Mouse (Mus musculus) kidney, adult 2 months (tissue): ENCODE measurements at regions not wholly inside any gene's neighbourhood (a gene's known extent, or its start where the extent isn't known, plus 50 kb on each side); places are given as distances from the start of the nearest gene placed in this dataset.
"Not testable (repeated sequence)": the region's sequence is repeated elsewhere in the genome, so short reads cannot be mapped to it uniquely, and the experiment has no call there.

Source experiments
- DNase-seq: peaks from one replicate; pipeline ENCODE4 v3.0.0; 2021
- H3K27ac ChIP-seq: fragments of 200-500 bp; 2 replicates; pipeline ENCODE4 v1.5.1; 2012; ENCODE audit warnings: low read depth, low read length, control low read depth, inconsistent platforms; ENCODE audit not compliant: insufficient read depth
- H3K27me3 ChIP-seq: fragments of 200-500 bp; replicated peaks from 2 replicates; pipeline ENCODE4 v1.6.1; 2012; ENCODE audit warnings: mild to moderate bottlenecking, moderate library complexity, low read length, inconsistent platforms; ENCODE audit not compliant: control insufficient read depth, insufficient read depth
- H3K36me3 ChIP-seq: fragments of 200-500 bp; 2 replicates; pipeline ENCODE4 v1.6.1; 2012; ENCODE audit warnings: mild to moderate bottlenecking, moderate library complexity, low read length, inconsistent platforms; ENCODE audit not compliant: control insufficient read depth, insufficient read depth
- H3K4me1 ChIP-seq: fragments of 200-500 bp; 2 replicates; pipeline ENCODE4 v1.6.1; 2011; ENCODE audit warnings: low read length; ENCODE audit not compliant: control insufficient read depth, insufficient read depth
- H3K4me3 ChIP-seq: fragments of 200-500 bp; 2 replicates; pipeline ENCODE4 v1.5.1; 2011; ENCODE audit warnings: mild to moderate bottlenecking, low read depth, low read length, control low read depth; ENCODE audit not compliant: insufficient read depth
- CTCF ChIP-seq: fragments of 200-500 bp; conservative IDR thresholded peaks from 2 replicates; pipeline ENCODE4 v1.5.1; 2011; ENCODE audit warnings: low read depth, mild to moderate bottlenecking, control low read depth, low read length, moderate library complexity, mixed read lengths; ENCODE audit not compliant: insufficient read depth, insufficient read length
- POLR2A ChIP-seq: fragments of 200-500 bp; IDR thresholded peaks from one replicate; pipeline ENCODE4 v1.6.1; 2011; ENCODE audit warnings: low read depth, low read length, control low read depth
- WGBS: fragments of 180-500 bp; shearing (Covaris S2); methylation state at CpG from one replicate; pipeline ENCODE4 v1.1.7; 2018; 5-methylcytosine and 5-hydroxymethylcytosine counted together

- not testable (repeated sequence) for H3K27me3 ChIP-seq, H3K4me3 ChIP-seq, H3K4me1 ChIP-seq, H3K27ac ChIP-seq, H3K36me3 ChIP-seq
- DNase-seq, result peak; percentile 43
- WGBS, result 35% methylated on average over 5 of the region's 5 CpGs
These were observed 63.5 kb downstream of the Olfr693 start for GRCm38 (mm10) chr7:106616932-106617331.

GRCm38 (mm10) chr7:106612723-106613122 lies 67.7 kb downstream of the Olfr693 start:
- 89% methylated on average over 1 of the region's 1 CpGs for WGBS
- Histone ChIP-seq H3K4me1 (no peaks in the 10 kb centered on the region), H3K27me3 (no peaks in the 10 kb centered on the region), H3K4me3 (no peak overlapping the region), H3K36me3 (no peaks in the 10 kb centered on the region), H3K27ac (no peak overlapping the region)
- TF ChIP-seq POLR2A, result no peak
- no peak for TF ChIP-seq CTCF
- DNase-seq, result no peak

- WGBS, result 81% methylated on average over 3 of the region's 3 CpGs
- TF ChIP-seq CTCF (no peak), POLR2A (no peak)
- DNase-seq, result no peak
- Histone ChIP-seq H3K36me3 (no peaks in the 10 kb centered on the region), H3K27me3 (no peaks in the 10 kb centered on the region), H3K4me3 (no peak overlapping the region), H3K27ac (no peak overlapping the region), H3K4me1 (no peaks in the 10 kb centered on the region)
These were observed 100.0 kb downstream of the Olfr693 start for GRCm38 (mm10) chr7:106580424-106580823.

- DNase-seq, H3K4me1 ChIP-seq, H3K36me3 ChIP-seq, H3K4me3 ChIP-seq, H3K27me3 ChIP-seq, H3K27ac ChIP-seq: not testable (repeated sequence)
- 94% methylated on average over 2 of the region's 2 CpGs for WGBS
These were observed 112.1 kb downstream of the Olfr693 start for GRCm38 (mm10) chr7:106568251-106568650.

- DNase-seq, result peak; percentile 33
- Histone ChIP-seq H3K4me1 (no peaks in the 10 kb centered on the region), H3K4me3 (no peak overlapping the region), H3K27me3 (no peaks in the 10 kb centered on the region), H3K36me3 (no peaks in the 10 kb centered on the region), H3K27ac (0 out of 2 replicates have a peak overlapping the region, but pooled peaks have one; percentile 31)
- whole genome bisulfite sequencing, result 43% methylated on average over 2 of the region's 2 CpGs
- TF ChIP-seq CTCF (no peak), POLR2A (no peak)
These were observed 129.4 kb downstream of the Olfr693 start for GRCm38 (mm10) chr7:106550881-106551575.

GRCm38 (mm10) chr7:106529433-106530102 lies 150.8 kb downstream of the Olfr693 start:
- not testable (repeated sequence) for H3K36me3 ChIP-seq, DNase-seq, H3K27me3 ChIP-seq, H3K4me3 ChIP-seq, H3K4me1 ChIP-seq
- WGBS, result 62% methylated on average over 2 of the region's 2 CpGs
- peak overlapping the region; percentile 56; the same call in 1 of the 2 replicates for H3K27ac ChIP-seq

- DNase-seq, result peak; percentile 73
- H3K27ac ChIP-seq, H3K4me3 ChIP-seq, H3K27me3 ChIP-seq, H3K36me3 ChIP-seq, H3K4me1 ChIP-seq: not testable (repeated sequence)
- 58% methylated on average over 2 of the region's 2 CpGs for WGBS
These were observed 151.4 kb downstream of the Olfr693 start for GRCm38 (mm10) chr7:106529023-106529422.

GRCm38 (mm10) chr7:106494851-106495250 lies 185.5 kb downstream of the Olfr693 start:
- no peaks in the 10 kb centered on the region for H3K27me3 ChIP-seq
- H3K4me1 ChIP-seq, result no peaks in the 10 kb centered on the region
- TF ChIP-seq CTCF (no peak), POLR2A (no peak)
- H3K27ac ChIP-seq, result no peak overlapping the region
- 75% methylated on average over 2 of the region's 2 CpGs for WGBS
- H3K36me3 ChIP-seq, result no peaks in the 10 kb centered on the region
- no peak overlapping the region for H3K4me3 ChIP-seq
- no peak for DNase-seq
